Mouse (Mus musculus) liver, adult 2 months (tissue): ENCODE measurements at regions not wholly inside any gene's neighbourhood (a gene's known extent, or its start where the extent isn't known, plus 50 kb on each side); places are given as distances from the start of the nearest gene placed in this dataset.
A peak's percentile ranks its signal among the peaks of the same experiment; 100 is the strongest.

Experiments used
- DNase-seq: peaks from one replicate; pipeline ENCODE4 v3.0.0-alpha.2; 2011; ENCODE audit warnings: low read depth, low spot score; ENCODE audit errors: extremely low read depth
- H3K27ac ChIP-seq: fragments of 200-500 bp; replicated peaks from 2 replicates; pipeline ENCODE4 v1.5.1; 2012; ENCODE audit warnings: low read depth, mild to moderate bottlenecking, control low read depth, inconsistent platforms, low read length; ENCODE audit not compliant: insufficient read depth
- H3K27me3 ChIP-seq: fragments of 200-500 bp; 2 replicates; pipeline ENCODE4 v1.6.1; 2012; ENCODE audit warnings: mild to moderate bottlenecking, moderate library complexity, low read length, inconsistent platforms; ENCODE audit not compliant: control insufficient read depth, insufficient read depth
- H3K36me3 ChIP-seq: fragments of 200-500 bp; 2 replicates; pipeline ENCODE4 v1.6.1; 2012; ENCODE audit warnings: low read length, inconsistent platforms; ENCODE audit not compliant: control insufficient read depth, insufficient read depth
- H3K4me1 ChIP-seq: fragments of 200-500 bp; 2 replicates; pipeline ENCODE4 v1.6.1; 2011; ENCODE audit warnings: low read length; ENCODE audit not compliant: control insufficient read depth, insufficient read depth
- H3K4me3 ChIP-seq: fragments of 200-500 bp; 2 replicates; pipeline ENCODE4 v1.5.1; 2011; ENCODE audit warnings: low read depth, mild to moderate bottlenecking, control low read depth, low read length, moderate library complexity; ENCODE audit not compliant: insufficient read depth
- H3K79me2 ChIP-seq: fragments of 200-500 bp; 2 replicates; pipeline ENCODE4 v1.6.1; 2012; ENCODE audit warnings: inconsistent platforms, mild to moderate bottlenecking, low read length, moderate library complexity; ENCODE audit not compliant: control insufficient read depth, insufficient read depth
- H3K9ac ChIP-seq: fragments of 200-500 bp; 2 replicates; pipeline ENCODE4 v1.6.1; 2012; ENCODE audit warnings: low read depth, mild to moderate bottlenecking, control low read depth, inconsistent platforms, low read length
- CTCF ChIP-seq: fragments of 200-500 bp; IDR thresholded peaks from 2 replicates; pipeline ENCODE4 v1.5.1; 2011; ENCODE audit warnings: low read depth, low read length, control low read depth
- POLR2A ChIP-seq: fragments of 200-500 bp; IDR thresholded peaks from 2 replicates; pipeline ENCODE4 v1.6.1; 2011; ENCODE audit warnings: low read length, control low read depth; ENCODE audit not compliant: insufficient read depth; ENCODE audit errors: extremely low read depth
- WGBS: fragments of 180-500 bp; shearing (Covaris S2); methylation state at CpG from one replicate; pipeline ENCODE4 v1.1.7; 2018; 5-methylcytosine and 5-hydroxymethylcytosine counted together

DNA sequence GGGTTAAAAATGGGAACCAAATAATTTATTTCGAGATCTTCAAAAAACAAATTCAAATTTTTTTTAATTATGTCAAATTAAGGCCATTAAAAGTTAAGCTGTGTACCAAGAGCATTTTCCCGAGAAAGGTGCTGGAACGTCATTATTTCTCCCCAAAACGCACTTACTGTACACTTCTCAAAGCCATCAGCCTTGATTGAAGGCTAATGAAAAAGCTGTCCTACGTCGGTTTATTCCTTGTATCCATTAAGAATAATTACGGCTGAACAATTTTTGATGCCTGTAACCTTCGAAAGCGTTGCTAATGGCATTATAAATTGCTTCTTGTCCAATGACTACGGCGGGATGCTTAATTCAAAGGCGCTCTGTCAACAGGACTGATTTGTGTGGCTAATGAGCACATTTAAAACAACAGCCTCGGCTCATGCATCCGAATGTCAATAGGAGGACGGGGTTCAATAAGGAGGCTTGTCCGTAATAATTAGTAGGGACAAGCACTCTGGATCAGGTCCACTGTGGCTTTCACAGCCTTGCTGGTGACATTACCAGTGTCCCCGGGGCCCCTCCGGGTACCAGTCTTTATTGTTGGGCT, 145.3 kb downstream of the 3100002H09Rik start:
- TF ChIP-seq POLR2A (no peak), CTCF (no peak)
- no peaks in the 10 kb centered on the region for H3K79me2 ChIP-seq
- no peak for DNase-seq
- no peaks in the 10 kb centered on the region for H3K36me3 ChIP-seq
- no peak overlapping the region for H3K27ac ChIP-seq
- 90% methylated on average over 18 of the region's 18 CpGs for WGBS
- H3K4me3 ChIP-seq, result no peak overlapping the region
- H3K4me1 ChIP-seq, result no peaks in the 10 kb centered on the region
- H3K9ac ChIP-seq, result no peak overlapping the region
- no peaks in the 10 kb centered on the region for H3K27me3 ChIP-seq

DNA sequence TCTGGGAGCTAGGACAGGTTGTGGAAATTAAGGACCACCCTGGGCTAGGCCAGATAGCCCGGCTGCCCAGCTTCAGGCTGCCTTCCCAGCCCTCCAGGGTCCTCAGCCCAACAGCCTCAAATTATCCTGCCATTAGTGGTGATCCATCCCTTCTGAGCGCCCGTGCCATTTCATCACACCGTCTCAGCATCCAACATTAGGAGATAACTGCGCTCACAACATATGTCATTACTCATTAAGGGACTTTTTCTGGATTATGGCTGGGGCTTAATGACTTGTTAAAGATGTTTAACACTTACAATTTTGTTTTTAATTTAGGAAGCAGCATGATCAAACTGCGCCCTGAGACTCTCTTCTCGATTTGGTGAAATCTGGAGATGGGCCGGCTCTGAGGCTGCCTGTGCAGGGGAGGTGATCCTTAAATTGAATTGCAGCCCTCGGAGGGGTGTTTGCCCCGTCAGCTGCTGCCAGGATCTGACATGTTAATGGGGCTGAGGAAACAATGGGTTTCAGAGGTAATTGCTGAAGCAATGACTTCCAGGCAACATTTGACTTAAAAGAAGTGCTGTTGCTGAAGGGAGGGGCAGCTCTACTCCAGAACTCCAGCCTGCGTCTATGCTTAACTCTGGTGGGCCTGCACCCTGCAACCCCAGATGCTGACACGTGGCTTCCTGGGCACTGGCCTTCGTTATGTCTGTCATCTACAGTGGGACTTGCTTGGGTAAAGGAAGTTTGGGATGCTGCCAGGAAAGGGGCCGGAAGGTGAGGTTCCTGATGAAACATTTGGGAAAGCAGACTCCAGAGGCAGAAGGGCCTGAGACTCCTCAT, 154.9 kb downstream of the 3100002H09Rik start:
- Histone ChIP-seq H3K9ac (no peak overlapping the region), H3K36me3 (no peaks in the 10 kb centered on the region), H3K4me3 (no peak overlapping the region), H3K27me3 (no peaks in the 10 kb centered on the region), H3K27ac (no peak overlapping the region), H3K4me1 (no peaks in the 10 kb centered on the region), H3K79me2 (no peaks in the 10 kb centered on the region)
- WGBS, result 66% methylated on average over 14 of the region's 14 CpGs
- TF ChIP-seq CTCF (no peak), POLR2A (no peak)
- no peak for DNase-seq

DNA sequence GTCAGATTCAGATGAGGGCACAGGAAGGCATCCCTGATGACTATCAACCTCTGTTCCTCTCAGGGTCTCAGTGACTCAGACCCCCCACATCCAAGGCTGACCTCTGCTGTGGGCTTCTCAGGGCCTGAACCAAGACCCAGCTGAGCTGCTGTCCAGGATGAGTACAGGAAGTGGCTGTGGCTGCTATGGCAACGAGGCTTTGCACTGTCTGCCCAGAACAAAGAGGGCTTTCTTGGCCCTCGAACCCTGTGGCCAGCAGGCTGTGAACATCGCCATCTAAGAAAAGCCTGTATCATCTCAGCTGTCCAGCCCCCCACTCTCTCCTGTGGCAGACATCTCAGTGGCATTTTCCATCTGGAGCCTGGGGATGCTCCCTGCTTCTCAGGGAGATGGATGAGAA, 159.5 kb downstream of the 3100002H09Rik start:
- no peak for DNase-seq
- no peak for TF ChIP-seq POLR2A
- TF ChIP-seq CTCF, result no peak
- Histone ChIP-seq H3K4me1 (no peaks in the 10 kb centered on the region), H3K9ac (no peak overlapping the region), H3K36me3 (no peaks in the 10 kb centered on the region), H3K27ac (no peak overlapping the region), H3K79me2 (no peaks in the 10 kb centered on the region), H3K4me3 (no peak overlapping the region), H3K27me3 (no peaks in the 10 kb centered on the region)
- WGBS, result 66% methylated on average over 3 of the region's 3 CpGs

GRCm38 (mm10) chr4:124446615-124447014, 164.0 kb downstream of the 3100002H09Rik start:
- H3K4me3 ChIP-seq, result no peak overlapping the region
- no peaks in the 10 kb centered on the region for H3K4me1 ChIP-seq
- DNase-seq, result peak; percentile 7
- H3K36me3 ChIP-seq, result no peaks in the 10 kb centered on the region
- no peaks in the 10 kb centered on the region for H3K79me2 ChIP-seq
- no peak overlapping the region for H3K9ac ChIP-seq
- peaks cover 4% of the 10 kb centered on the region; the same call in 1 of the 2 replicates for H3K27me3 ChIP-seq
- no peak overlapping the region for H3K27ac ChIP-seq
- TF ChIP-seq POLR2A, result no peak
- WGBS, result 75% methylated on average over 8 of the region's 8 CpGs

GRCm38 (mm10) chr4:124443613-124444108, 166.9 kb downstream of the 3100002H09Rik start:
- no peak for DNase-seq
- H3K79me2 ChIP-seq, result no peaks in the 10 kb centered on the region
- H3K4me1 ChIP-seq, result no peaks in the 10 kb centered on the region
- TF ChIP-seq CTCF (no peak), POLR2A (no peak)
- WGBS, result 15% methylated on average over 10 of the region's 10 CpGs
- no peaks in the 10 kb centered on the region for H3K36me3 ChIP-seq
- H3K27me3 ChIP-seq, result peaks cover 4% of the 10 kb centered on the region; the same call in 1 of the 2 replicates
- no peak overlapping the region for H3K4me3 ChIP-seq
- H3K27ac ChIP-seq, result no peak overlapping the region
- H3K9ac ChIP-seq, result no peak overlapping the region

GRCm38 (mm10) chr4:124443130-124443503, 167.5 kb downstream of the 3100002H09Rik start:
- TF ChIP-seq POLR2A (no peak), CTCF (no peak)
- Histone ChIP-seq H3K4me3 (no peak overlapping the region), H3K36me3 (no peaks in the 10 kb centered on the region), H3K9ac (no peak overlapping the region), H3K79me2 (no peaks in the 10 kb centered on the region), H3K4me1 (no peaks in the 10 kb centered on the region), H3K27ac (no peak overlapping the region), H3K27me3 (peaks cover 4% of the 10 kb centered on the region; the same call in 1 of the 2 replicates)
- no peak for DNase-seq
- WGBS, result 24% methylated on average over 10 of the region's 10 CpGs
